Mouse (Mus musculus) liver, embryonic 14 days (tissue): ENCODE data around the gene Gpr179. TPM values are rescaled to one million over a fixed set of nuclear protein-coding genes. Genes with fewer than 3 reads are reported as not detected.

Experiments used
- polyA plus RNA-seq: library from polyadenylated mRNA; depleted of rRNA; stranded (reverse); fragments of >200 nt; gene quantifications from 2 replicates; pipeline ENCODE4 v1.2.3, GENCODE M21; 2012; rRNA removed

The Gpr179 gene
- 0.01 TPM in 2 replicates for polyA plus RNA-seq

DNA sequence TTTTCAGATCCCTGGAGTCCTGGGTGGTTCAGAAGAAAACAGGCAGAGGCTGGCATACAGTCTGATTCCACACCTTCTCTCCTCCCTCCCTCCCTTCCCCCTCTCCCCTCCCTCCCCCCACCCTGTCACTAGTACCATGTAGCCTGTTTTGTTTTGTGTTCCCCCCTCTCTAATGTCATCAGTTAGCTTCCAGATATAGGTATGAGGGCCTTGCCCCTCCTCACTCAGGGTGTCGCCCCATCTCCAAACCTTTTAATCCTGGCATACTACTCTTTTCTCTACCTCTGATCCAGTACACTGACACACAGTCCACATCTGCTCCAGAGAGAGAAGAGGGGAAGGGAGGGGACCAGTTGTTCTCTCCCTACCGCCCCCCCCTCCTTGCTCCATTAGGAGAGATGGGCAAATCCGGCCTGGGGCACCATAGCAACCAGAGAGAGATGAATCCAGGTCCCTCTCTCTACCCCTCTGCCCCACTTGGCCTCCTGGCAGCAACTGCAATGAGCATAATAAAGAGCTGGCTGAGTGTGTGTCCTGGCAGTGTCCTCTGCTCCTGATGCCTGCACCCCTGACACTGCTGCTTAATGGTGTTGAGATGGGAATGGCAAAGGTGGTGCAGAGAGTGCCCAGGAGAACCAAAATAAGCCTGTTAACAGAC lies at the start of gene Gpr179:
Gene Gpr179, minus strand, starts transcription at position 51 of the 658 bp plus-strand sequence.

DNA sequence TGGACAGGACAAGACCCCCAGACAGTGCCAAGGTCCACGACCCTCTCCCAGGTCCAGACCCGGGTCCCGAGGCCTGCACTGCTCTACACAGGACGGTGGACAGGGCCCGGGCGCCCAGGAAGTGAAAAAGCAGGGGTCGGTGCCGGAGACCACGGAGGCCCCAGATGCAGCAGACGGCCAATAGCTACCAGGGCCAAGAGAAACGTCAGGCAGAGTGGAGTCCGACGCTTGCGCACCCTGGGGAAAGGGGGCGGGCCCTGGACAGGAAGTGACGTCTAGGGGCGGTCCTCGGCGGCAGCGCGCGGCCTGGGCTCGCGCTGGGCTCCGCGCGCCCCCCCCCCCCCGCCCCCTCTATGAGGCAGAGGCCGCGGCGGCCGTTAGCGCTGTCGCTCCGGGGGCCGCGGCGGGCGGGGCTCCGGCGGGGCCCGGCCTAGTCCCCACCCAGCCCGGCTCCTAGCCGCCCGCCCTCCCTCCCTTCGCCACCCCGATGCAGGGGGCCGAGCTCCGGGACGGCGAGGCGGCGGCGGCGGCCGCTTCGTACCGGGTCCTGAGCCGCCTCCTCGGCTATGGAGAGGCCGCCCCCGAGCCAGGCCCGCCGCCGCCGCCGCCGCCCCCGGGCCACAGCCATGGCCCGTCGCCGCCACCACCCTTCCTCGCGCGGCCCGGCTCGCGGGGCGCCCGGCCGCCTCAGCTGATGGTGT lies 10.2 kb upstream of the Gpr179 start, which contains the start of gene Socs7:
Gene Socs7, plus strand, starts transcription at position 604 of the 701 bp plus-strand sequence.

DNA sequence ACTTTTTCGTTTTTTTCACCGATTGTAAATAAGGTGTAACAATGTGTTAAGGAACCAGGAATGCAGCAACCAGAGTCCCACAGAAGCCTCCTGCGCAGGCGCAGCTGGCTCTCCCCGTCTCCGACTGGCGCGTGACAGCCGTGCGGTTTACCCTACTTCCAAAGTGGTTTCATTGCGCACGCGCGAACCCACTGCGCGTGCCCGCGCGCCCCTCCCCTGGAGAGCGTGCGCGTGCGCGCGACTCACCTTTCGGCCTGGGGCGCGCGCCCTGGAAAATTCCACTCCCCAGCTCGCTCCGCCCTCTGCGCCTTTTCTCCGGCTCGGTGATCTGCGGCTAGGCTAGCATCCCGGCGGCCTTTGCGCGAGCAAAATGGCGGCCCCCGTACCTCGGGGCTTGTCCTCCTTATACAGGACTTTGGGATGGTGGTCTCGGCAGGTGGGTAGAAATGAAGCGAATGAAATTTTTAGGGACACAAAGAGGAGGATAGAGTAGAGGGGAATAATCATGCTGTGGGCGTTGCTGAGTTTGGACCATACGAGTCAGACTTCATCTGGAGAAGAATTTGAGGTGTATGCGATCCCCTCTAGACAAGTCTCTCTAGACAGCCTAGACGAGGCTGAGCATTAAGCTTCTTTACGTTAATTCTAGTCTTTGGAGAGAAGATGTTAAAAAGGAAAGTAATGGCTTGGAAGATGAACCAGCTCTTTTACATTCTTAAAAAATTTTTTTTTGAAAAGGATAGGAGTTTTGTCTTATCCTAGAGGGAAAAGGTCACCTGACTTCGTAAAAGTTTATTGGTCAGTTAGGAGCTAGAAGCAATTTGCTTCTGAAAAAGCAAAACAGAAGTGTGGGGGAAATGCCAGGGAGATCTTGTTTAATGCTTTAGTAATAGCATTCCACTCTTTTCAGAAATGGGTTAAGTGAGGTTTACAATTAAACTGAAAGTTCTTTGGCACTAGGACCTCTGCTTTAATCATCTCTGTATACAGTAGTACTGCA lies 36.1 kb downstream of the Gpr179 start, which contains the start of gene Mrpl45:
Gene Mrpl45, plus strand, starts transcription at position 213 of the 1,000 bp plus-strand sequence.

Other genes starting within 250 kb of the Gpr179 start
- gene Tbx21, start 236.7 kb downstream of the Gpr179 start, polyA plus RNA-seq = 0.02 and 0.03 TPM in 2 replicates
- 2.3 and 2.6 TPM in 2 replicates for gene Tbkbp1, start 200.6 kb downstream of the Gpr179 start, polyA plus RNA-seq
- 69.9 and 71.9 TPM in 2 replicates for gene Kpnb1, start 164.2 kb downstream of the Gpr179 start, polyA plus RNA-seq
- 8.2 and 9.3 TPM in 2 replicates for gene Npepps, start 71.4 kb downstream of the Gpr179 start, polyA plus RNA-seq
- 13.2 and 15.5 TPM in 2 replicates for gene Mrpl45, start 36.4 kb downstream of the Gpr179 start, polyA plus RNA-seq
- 2.2 and 2.6 TPM in 2 replicates for gene Socs7, start 10.5 kb upstream of the Gpr179 start, polyA plus RNA-seq
- gene Arhgap23, start 63.5 kb upstream of the Gpr179 start, polyA plus RNA-seq = 14.5 and 16.9 TPM in 2 replicates
- gene 4933428G20Rik, start 148.3 kb upstream of the Gpr179 start, polyA plus RNA-seq = not detected in 2 replicates
- gene Srcin1, start 224.1 kb upstream of the Gpr179 start, polyA plus RNA-seq = 0.02 and 0.05 TPM in 2 replicates